Mouse (Mus musculus) brain, adult 10 weeks (tissue): Measurements from ENCODE around the gene Cyp3a13. TPM values are rescaled to one million over a fixed set of nuclear protein-coding genes. Genes with fewer than 3 reads are reported as not detected.

Experiments used
- polyA plus RNA-seq: library from polyadenylated mRNA; stranded (reverse); fragments of 350-450 nt; fragmentation: Illumina TruSeq; extraction: RNeasy Lipid Tissue Mini Kit (QIAGEN cat#74804); gene quantifications from one replicate; pipeline ENCODE4 v1.2.3, GENCODE M21; 2015; ENCODE audit warnings: low read depth, low replicate concordance

The Cyp3a13 gene
- polyA plus RNA-seq, result 1.1 TPM

GRCm38 (mm10) chr5:137921532-137921931, at the start of gene Cyp3a13:
Gene Cyp3a13 (minus strand): TSS chr5:137921619.

GRCm38 (mm10) chr5:137962945-137963344, 41.5 kb upstream of the Cyp3a13 start, which contains the start of gene Gjc3:
Gene Gjc3 (minus strand): TSS chr5:137963098.

GRCm38 (mm10) chr5:137871644-137872380, 49.6 kb downstream of the Cyp3a13 start, which contains the start of gene Pilrb2:
Gene Pilrb2 (minus strand): TSS chr5:137871815.

GRCm38 (mm10) chr5:137857960-137858710, 63.3 kb downstream of the Cyp3a13 start, which contains the start of gene Pilrb1:
Gene Pilrb1 (minus strand): TSS chr5:137858106.

Other genes with a start within 250 kb of the Cyp3a13 start
- gene Agfg2, start 236.9 kb downstream of the Cyp3a13 start, polyA plus RNA-seq, result 33.0 TPM
- 57.5 TPM for gene Nyap1, start 180.0 kb downstream of the Cyp3a13 start, polyA plus RNA-seq
- 226 TPM for gene Tsc22d4, start 175.9 kb downstream of the Cyp3a13 start, polyA plus RNA-seq
- 25.6 TPM for gene Ppp1r35, start 142.8 kb downstream of the Cyp3a13 start, polyA plus RNA-seq
- gene Mepce, start 134.0 kb downstream of the Cyp3a13 start, polyA plus RNA-seq, result 32.0 TPM
- gene Zcwpw1, start 133.8 kb downstream of the Cyp3a13 start, polyA plus RNA-seq, result 9.6 TPM
- 1.0 TPM for gene Pilra, start 85.3 kb downstream of the Cyp3a13 start, polyA plus RNA-seq
- not detected for gene Pilrb1, start 63.5 kb downstream of the Cyp3a13 start, polyA plus RNA-seq
- gene Pilrb2, start 49.8 kb downstream of the Cyp3a13 start, polyA plus RNA-seq, result not detected
- gene Gjc3, start 41.5 kb upstream of the Cyp3a13 start, polyA plus RNA-seq, result 48.5 TPM
- gene Azgp1, start 59.9 kb upstream of the Cyp3a13 start, polyA plus RNA-seq, result 0.52 TPM
- not detected for gene Smok3a, start 99.6 kb upstream of the Cyp3a13 start, polyA plus RNA-seq
- gene Smok3b, start 99.8 kb upstream of the Cyp3a13 start, polyA plus RNA-seq, result not detected
- gene Smok3c, start 131.6 kb upstream of the Cyp3a13 start, polyA plus RNA-seq, result not detected
- 15.8 TPM for gene Zkscan1, start 163.5 kb upstream of the Cyp3a13 start, polyA plus RNA-seq
- 19.4 TPM for gene Zscan21, start 195.3 kb upstream of the Cyp3a13 start, polyA plus RNA-seq
- 10.5 TPM for gene Zfp113, start 234.1 kb upstream of the Cyp3a13 start, polyA plus RNA-seq
- gene Cops6, start 239.5 kb upstream of the Cyp3a13 start, polyA plus RNA-seq, result 205 TPM